Mouse (Mus musculus): ENCODE results near the gene Phb2.

Phb2 gene

DNA sequence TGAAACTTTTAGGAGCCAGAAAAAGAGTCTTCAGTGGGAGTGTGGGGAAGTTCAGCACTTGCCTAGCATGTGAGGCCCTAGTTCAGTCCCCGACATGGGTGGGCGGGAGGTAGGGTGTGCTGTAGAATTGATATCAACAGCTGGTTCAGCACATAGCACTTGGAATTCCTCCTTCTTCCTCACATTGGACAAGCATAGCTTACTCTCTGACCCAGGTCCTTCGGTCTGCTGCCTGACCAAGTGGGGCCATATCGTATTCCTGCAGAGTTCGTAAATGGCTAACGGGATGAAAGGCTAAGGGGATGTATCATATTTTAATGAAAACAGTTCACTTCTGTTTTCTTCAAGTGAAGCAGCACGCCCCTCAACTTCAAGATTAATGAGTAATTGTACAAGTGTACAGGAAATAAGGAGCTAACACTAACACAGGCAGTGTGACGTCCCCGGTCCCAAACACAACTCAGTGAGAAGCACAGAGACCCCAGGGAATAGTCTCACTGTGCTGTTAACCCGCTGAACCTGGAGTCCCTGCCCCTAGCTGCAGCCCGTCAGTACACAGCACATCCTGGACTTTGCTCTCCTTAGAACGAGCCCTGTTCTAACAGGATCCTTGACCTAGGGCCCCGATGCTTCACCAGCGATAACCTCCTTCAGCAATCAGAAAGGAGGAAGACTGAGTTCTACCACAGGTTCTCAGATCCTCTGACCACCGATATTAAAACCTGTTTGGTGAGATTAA is 18.7 kb upstream of the Phb2 start:
- no peak for DNase-seq

DNA sequence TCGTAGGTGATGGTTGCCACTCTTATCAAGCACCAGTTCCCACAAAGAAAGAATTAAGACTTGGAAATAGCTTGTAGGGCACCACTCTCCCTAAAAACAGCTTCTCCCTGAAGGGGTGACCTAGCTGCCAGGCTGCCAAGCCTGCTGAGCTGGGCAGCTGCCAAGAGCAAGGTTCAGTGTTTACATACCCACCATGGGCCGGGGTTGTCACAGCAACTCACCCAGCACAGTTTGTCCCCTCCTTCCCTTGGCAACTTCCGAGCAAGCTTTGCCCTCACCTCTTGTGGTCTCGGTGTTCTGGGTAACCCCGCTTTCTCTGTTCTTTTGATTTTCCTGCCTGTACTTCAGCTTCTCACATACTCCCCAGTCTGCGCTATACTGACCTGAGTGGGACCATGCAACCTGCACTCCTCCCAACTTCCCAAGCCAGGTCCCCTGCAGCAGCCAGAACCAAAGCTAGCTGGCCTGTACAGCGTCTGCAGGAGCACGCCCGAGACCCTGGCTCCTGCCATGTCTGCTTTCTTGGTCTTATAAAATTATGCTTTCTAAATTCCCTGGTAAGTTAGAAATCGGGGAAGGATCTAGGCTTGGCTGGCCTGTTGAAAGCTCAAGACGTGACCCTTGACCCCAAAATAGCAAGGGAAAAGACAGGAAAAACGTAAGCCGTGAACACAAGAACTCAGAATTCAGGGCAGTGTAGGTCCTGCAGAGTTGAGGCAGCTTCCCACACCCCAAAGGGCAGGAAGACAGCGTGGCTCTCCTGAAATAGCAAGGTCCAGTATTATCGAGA is 17.8 kb upstream of the Phb2 start:
- peak; percentile 77 to 79 for DNase-seq

DNA sequence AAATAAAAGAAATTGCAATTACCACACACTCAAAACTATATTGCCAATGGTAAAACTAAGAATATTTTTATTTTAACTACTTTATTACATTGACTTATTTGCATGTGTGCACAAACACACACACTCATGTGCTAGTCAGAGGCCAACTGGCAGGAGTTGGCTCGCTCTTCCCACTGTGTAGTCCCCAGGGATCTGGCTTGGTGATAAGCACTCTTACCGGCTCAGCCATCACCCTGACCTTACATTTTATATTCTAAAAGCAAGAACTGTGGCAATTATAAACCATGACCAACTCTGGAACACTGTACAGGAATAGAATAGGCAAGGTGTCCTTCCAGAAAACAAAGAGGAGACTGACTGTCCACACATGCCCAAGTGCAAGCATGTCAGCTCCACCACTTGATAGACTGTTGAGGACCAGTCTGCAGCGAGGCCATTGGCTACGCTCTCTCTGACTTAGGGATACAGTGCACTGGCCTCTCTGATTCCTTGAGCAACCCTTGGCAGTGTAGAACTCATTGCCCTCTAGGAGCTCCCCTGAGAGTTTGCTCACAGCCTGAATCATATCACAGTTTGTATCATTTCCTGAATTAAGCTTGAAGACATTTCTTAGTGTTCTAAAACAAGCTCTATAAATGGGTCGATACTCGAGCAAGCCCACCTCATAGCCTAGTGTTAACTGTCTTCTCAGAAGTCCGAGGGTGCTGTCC is 15.5 kb upstream of the Phb2 start:
- no peak for DNase-seq

DNA sequence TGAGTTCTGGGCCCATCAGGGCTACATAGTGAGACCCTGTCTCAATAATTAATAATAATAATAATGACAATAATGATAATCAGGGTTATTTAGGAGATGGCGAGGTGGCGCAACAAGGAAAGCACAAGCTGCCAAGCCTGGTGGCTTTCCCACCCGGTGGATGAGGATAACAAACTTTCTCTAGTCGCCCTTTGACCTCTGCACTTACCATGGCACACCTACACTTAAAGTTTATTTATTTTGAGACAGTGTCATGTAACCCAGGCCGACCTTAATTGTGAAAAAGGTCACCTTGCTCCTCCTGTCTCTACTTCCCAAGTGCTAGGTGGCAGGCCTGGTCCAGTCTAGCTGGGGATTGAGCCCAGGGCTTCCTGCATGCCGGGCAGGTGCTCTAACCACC is 13.4 kb upstream of the Phb2 start:
- no peak for DNase-seq

DNA sequence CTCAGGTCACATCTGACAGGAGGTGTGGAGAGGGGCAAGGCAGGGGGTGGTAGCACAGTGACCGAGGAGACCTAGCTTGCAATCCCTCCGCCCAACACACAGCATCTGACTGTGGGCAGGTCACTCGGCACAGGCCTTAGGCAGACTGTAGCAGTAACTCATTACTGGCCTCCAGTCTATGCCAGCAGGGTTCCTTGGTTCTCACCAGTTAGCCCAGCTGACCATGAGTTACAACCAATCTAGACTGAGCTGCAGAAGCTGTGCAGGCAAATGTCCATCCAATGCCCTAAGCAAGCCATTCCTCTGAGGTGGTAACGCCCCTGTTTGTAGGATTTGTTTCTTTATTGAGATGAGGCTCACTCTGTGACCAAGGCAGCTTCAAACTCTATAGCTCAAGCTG is 12.8 kb upstream of the Phb2 start:
- DNase-seq, result peak; percentile 32 to 40

DNA sequence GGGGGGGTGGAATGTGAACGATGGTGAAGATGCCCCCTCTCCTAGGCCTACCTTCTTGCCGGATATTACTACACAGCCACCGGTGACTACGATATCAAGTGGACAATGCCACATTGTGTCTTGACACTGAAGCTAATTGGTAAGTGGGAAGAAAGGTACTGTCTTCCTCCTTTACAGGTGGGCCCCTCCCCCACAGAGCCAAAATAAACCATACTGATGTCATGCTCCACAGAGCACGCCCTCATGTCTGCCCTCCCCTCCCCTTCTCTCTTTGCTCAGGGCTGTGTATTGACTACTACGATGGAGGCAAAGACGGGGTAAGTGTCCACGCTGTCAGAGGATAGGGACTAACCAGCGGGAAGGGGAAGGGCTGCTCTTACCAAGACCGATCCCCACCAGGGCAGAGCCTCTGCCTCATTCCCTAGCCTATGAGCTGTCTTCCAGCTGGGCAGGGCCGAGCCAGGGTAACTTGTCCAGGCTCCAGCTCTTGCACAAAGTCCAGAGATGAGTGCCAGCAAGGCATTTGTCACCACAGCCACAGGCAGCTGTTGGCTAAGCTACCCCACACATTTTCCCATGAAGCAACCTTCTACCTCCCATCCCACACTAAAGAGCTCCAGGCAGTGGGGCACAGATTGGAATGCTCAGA is 12.1 kb upstream of the Phb2 start:
- DNase-seq, result peak; percentile 61 to 65

DNA sequence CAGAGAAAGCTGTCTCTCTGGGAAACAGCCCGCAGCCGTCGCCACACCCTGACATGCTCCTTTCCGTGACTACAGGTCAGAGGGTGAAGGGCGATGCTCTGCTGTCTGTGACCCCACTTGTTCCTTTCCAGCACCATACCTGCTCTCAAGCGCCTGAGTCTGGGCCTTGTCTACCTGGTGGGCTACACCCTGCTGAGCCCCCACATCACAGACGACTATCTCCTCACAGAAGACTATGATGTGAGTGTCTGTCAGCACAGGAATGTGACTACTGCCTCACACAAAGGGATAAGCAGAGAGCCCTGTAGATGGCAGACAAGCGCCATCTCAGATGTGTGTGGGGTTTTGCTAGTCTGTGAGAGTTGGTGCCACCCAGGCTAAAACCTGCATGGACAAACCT is 10.8 kb upstream of the Phb2 start:
- DNase-seq, result no peak

DNA sequence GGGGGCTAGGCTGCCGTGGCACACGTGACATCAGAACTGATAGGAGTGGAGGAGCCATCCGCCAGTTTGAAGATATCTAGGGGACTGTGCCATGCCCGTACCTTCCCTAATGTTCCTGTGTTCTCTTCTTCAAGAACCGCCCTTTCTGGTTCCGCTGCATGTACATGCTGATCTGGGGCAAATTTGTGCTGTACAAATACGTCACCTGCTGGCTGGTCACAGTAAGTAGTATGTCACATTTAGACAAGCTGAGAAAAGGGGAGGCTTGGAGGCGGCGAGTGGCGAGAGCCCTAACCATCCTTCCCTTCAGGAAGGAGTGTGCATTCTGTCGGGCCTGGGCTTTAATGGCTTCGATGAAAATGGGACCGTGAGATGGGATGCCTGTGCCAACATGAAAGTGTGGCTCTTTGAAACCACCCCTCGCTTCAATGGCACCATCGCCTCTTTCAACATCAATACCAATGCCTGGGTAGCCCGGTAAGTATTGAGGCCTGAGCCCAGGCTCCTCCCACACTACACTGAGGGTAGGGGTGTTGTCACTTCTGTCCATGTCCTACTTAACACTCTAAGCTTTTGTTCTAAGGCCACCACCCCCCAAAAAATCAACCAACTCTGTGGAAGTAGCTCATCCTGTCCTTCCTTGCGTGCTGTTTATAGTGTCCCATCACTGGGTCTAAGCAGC is 9.9 kb upstream of the Phb2 start:
- no peak for DNase-seq

DNA sequence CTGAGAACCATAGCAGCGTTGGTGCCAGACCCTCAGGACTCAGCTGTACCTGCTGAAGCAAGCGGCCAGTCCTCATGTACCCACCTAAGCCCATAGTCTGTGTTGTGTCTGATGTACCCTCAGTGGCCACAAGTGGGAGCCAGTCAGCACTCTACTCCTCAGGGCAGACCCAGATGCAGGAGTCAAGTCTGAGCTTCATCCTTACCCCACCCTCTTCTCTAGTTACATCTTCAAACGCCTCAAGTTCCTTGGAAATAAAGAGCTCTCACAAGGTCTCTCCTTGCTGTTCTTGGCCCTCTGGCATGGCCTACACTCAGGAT is 9.4 kb upstream of the Phb2 start:
- peak; percentile 84 to 88 for DNase-seq

DNA sequence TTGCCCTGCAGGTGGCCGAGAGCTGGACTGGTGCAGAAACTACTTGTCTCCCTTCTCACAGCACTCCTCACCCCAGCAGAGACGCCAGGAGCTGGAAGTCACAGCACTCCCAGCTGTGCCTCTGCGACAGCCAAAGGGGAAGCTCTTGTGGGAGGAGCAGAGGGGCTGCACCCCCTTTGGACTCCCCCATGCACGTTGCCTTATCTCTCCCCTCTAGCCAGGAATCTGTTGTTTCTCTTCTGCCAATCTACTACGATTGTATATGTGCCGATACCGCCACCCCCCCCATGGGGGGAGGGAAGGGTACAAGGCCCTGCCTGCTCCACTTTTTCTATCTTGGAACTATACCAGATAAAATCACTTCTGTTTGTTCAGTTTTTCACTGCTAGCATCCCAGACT is 8.3 kb upstream of the Phb2 start:
- no peak for DNase-seq

DNA sequence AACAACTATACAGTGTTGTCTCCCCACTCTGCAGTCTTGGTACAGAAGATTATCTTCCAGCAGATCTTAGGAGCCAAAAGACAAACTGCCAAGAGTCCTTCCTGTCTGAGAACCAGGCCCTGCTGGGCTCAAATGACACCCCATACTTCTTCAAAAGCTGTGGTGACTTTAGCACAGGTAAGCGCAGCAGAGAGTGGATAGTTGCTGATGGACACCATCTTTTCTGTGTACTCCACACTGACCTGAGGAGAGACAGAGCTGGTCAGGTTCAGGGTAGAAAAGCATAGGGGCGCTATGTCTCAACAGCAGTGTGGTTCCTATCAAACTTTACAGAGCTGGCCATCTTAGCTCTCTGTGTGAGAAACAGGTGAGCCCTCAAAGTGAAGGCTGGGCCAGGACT is 7.7 kb upstream of the Phb2 start:
- no peak for DNase-seq

DNA sequence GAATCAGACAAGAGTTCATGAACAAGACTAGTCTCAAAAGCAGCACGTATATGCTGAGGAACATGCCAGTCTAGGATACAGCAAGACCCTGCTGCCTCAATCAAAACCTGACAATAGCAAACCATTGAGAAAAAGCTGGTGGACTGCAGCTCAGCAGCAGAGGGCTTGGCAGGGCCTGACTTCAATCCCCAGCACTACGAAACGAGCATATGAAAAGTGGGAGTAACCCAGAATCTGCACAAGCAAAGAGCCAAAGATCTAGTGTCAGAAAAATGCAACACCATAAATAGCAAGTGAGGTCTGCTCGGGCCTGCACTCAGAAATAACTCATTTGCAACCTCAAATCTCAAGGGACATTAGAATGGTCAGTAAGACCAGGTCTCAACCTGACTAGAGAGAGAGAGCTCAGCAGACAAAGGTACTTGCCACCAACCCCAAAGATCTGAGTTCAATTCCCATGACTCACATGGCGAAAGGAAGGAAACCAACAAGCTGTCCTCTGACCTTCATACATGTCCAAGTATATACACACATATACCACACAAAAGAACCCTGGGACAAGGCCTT is 6.0 kb upstream of the Phb2 start:
- DNase-seq, result no peak

DNA sequence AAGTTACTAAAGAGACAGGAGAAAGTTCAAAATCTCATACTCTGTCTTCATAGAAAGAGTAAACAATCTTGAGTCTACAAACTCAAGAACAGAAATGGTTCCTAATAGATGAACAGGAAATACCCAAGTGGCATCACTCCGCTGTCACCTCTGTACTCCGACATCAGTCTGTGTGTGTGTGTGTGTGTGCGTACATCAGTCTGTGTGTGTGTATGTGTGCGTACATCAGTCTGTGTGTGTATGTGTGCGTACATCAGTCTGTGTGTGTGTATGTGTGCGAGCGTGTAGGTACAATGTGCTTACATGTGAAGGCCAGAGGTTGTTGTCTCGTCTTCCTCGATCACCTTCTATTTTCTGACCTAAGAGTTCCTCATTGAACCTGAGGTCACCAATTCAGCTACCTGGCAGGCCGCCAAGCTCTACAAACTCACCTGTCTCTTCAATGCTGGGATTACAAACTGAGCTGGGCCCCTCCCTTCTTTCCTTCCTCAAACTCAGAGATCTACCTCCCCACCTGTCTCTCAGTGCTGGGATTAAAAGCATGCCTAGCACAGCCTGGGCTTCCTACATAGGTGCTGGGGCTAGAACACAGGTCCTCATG is 3.7 kb upstream of the Phb2 start:
- no peak for DNase-seq

DNA sequence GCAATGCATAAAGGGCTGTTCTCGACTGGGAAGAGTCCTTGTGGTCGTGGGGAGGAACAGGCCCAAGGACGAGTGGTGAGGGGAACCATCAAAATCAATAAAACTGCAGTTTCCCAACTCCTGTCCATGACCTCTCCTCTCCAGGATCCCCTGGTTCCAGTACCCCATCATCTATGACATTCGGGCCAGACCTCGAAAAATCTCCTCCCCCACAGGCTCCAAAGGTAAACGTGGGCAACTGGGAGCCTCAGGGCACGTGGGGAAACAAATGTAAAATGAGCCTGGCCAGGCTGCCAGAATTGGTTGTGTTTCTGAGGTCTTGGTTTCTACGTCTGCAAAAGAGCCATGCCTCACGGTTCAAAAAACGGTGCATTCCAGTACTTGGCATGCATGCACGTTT is 782 bp downstream of the Phb2 start:
- no peak for DNase-seq

DNA sequence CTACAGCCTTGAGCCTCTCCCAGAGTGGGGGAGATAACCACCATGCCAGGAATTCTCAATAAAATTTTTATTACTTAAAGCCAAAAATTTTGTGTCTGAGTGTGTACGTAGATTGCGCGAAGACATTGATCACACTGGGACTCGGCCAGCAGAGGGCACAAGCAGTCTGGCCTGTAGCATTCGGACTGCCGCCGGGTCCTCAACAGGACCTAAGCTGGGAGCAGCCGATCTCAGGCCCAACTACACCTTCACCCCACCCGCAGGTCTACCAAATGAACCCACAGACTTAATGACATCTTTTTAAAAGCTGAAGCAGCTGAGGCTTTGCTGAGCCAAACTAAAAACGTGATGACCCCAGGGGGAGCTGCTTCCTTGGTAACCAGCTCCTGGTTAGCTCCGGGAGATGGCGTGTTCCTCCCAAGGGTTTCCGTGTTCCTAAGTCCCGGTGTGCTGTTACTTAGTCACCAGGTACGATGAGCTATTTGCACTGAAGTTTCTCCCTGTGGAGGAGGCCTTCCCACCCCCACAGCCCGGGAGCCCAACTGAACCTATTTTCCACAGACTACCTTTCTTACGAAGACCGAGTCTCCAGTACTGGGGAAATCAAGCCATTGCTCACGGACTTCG is 4.8 kb downstream of the Phb2 start:
- DNase-seq, result peak; percentile 58 to 67

DNA sequence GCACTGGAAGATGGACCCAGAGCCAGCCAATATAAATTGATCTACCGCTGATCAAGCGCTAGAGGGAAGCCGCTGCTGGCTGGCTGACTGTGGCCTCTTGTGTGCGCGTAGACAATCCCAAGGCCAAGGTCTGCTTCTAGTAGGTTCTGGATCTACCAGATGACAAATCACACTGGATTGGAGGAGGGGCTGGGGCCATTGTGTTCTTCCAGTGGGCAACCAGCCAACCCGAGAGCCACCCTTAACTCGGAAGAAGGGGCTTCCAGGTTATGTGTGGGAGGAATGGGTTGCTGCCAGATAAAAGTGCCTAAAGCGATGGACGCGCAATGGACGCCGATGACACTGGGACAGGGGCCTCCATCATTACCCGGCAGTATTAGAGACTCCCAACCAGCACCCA is 5.8 kb downstream of the Phb2 start:
- DNase-seq, result no peak

DNA sequence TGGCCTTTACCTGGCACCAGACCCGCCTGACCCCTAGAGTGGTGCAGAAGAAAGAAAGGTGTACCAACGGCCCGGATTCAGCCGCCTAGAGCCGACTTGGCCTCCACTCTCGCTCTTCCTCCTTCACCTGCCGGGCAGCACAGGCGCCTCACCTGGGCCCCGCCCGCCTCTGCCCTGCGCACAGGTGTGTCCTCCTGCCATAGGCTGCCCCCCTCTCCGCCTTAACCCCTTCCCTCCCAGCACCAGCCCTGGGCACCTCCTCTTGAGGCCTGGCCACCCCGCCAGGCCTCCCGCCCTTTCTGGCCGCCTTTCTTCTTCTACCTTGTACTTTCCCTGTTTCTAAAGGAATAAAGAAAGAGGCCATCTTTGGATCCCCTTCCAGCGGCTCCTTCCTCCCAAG is 6.6 kb downstream of the Phb2 start:
- DNase-seq, result no peak

DNA sequence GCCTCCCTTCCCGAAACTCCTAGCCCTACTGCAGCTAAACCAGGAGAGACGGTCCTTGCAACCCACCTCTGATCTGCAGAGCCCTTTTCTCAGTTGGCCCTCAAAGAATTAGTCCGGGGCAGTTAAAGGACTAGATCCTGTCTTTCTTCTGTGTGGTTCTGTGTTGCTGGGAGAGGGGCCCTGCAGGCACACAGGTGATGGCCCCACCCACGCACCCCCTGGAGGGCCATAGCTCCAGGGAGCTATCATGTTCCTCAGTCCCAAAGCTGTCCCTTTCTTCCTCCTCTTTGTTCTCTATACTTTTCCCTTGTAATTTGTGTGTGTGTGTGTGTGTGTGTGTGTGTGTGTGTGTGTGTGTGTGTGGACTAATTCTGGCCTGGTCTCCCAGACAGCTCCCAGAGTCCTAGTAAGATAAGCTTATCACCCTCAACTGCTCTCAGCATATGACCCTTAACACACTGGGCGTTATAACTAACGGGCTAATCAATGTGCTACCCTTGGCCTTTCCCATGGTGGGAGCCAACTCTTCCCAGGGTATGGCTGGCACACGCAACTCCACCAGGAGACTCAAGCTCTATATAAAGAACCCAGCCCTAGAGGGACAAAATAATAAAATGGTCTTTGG is 7.3 kb downstream of the Phb2 start:
- DNase-seq, result no peak

DNA sequence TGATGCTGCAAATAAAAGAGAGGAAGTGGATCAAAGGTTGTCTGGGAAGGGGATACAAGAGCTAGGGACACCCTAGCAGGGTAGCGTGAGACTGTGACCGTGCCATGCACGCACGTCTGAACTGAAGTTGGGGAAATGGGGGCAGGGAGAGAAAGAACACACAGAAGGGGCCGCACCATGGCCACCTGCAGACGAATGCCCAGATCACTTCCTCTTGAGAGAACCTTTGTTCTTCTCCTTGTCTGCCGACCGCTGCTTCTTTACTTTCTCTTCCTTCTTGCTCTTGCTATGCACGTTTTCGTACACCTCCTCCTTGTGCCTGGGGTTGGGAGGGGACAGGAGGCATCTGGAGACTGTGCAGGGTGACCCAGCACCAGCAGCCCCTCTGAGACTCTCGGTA is 8.8 kb downstream of the Phb2 start:
- no peak for DNase-seq

DNA sequence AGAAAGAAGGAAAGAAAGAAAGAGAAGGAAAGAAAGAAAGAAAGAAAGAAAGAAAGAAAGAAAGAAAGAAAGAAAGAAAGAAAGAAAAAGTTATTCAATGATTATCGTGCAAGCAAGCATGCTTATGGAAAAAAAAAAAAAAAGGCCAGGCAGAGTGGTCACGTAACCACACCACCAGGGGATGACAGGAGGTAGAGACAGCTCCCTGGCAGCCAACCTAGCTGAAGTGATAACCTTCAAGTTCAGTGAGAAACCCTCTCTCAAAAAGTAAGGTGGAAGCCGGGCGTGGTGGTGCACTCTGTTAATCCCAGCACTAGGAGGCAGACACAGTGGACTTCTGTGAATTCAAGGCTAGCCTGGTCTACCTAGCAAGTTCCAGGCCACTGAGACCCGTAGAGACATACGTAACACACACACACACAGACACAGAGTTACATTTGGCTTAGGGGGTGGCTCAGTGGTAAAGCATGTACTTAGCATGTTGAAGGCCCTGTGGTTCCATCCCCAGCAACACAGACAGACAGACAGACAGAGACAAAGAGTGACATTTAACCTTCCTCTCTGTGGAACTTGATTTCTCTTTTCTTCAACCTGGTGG is 10.8 kb downstream of the Phb2 start:
- DNase-seq, result no peak

DNA sequence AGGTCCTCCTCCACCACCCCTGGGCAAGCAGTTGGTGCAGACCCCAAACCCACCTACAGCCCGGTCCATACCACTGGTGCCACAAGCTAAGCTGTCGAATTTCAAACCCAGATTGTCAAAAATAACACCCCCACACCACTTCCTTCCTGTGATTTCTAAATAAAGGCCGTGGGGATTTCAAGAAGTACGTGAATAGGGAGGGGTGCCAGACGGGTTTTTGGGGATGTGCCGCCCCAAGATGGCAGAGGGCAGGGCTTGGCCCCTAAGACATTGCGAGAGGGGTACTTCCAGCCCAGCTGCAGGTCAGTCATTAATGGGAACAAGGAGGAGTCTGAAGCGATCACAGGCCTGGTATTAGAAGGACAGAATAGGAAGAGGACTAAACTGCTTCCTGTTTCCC is 11.4 kb downstream of the Phb2 start:
- no peak for DNase-seq
